Mouse (Mus musculus) MEL (cell line): ENCODE results near the gene Apbb1ip. TPM values are rescaled to one million over a fixed set of nuclear protein-coding genes. Genes with fewer than 3 reads are reported as not detected.
A peak's percentile ranks its signal among the peaks of the same experiment; 100 is the strongest.

Source experiments
- CHD1 ChIP-seq: IDR thresholded peaks from 2 replicates; pipeline ENCODE4 v1.6.1; 2012; ENCODE audit warnings: low read depth, mild to moderate bottlenecking, inconsistent platforms, low read length, improper control_type of control experiment
- CTCF ChIP-seq, 3 experiments: IDR thresholded peaks in 2 of 3; conservative IDR thresholded peaks in 1 of 3; 2 replicates each; pipeline ENCODE4 v1.5.1; 2011 to 2012; ENCODE audit warnings: low read length in 3 of 3, low read depth in 2 of 3, mild to moderate bottlenecking in 2 of 3, improper control_type of control experiment in 1 of 3, inconsistent platforms in 1 of 3, mixed read lengths in 1 of 3, moderate library complexity in 1 of 3; ENCODE audit not compliant: control insufficient read depth in 1 of 3, insufficient read depth in 1 of 3, poor library complexity in 1 of 3, severe bottlenecking in 1 of 3
- E2F4 ChIP-seq: IDR thresholded peaks from 2 replicates; pipeline ENCODE4 v1.6.1; 2011; ENCODE audit warnings: low read depth, low read length, improper control_type of control experiment, borderline replicate concordance
- ELF1 ChIP-seq: IDR thresholded peaks from 2 replicates; pipeline ENCODE4 v1.6.1; 2014; ENCODE audit warnings: low read depth, mild to moderate bottlenecking, inconsistent platforms, low read length, improper control_type of control experiment, moderate library complexity
- EP300 ChIP-seq, 2 experiments: IDR thresholded peaks; 2 replicates each; pipeline ENCODE4 v1.6.1; 2011; ENCODE audit warnings: improper control_type of control experiment in 2 of 2, low read length in 2 of 2, low read depth in 1 of 2, mild to moderate bottlenecking in 1 of 2
- GABPA ChIP-seq: IDR thresholded peaks from 2 replicates; pipeline ENCODE4 v1.6.1; 2012; ENCODE audit warnings: low read depth, mild to moderate bottlenecking, inconsistent platforms, low read length, improper control_type of control experiment, moderate library complexity
- GATA1 ChIP-seq: IDR thresholded peaks from 2 replicates; pipeline ENCODE4 v1.6.1; 2011; ENCODE audit warnings: low read depth, low read length, improper control_type of control experiment
- JUND ChIP-seq: IDR thresholded peaks from 2 replicates; pipeline ENCODE4 v1.6.1; 2011; ENCODE audit warnings: low read depth, mild to moderate bottlenecking, improper control_type of control experiment, low read length
- KAT2A ChIP-seq: conservative IDR thresholded peaks from 2 replicates; pipeline ENCODE4 v1.6.1; 2012; ENCODE audit warnings: low read depth, low read length, improper control_type of control experiment, inconsistent platforms
- MAZ ChIP-seq: IDR thresholded peaks from 2 replicates; pipeline ENCODE4 v1.6.1; 2012; ENCODE audit warnings: low read depth, mild to moderate bottlenecking, inconsistent platforms, low read length, improper control_type of control experiment
- MYB ChIP-seq: IDR thresholded peaks from 2 replicates; pipeline ENCODE4 v1.6.1; 2011; ENCODE audit warnings: mild to moderate bottlenecking, low read depth, low read length, improper control_type of control experiment
- MYC ChIP-seq: IDR thresholded peaks from 2 replicates; pipeline ENCODE4 v1.6.1; 2011; ENCODE audit warnings: low read depth, mild to moderate bottlenecking, low read length, improper control_type of control experiment, moderate library complexity
- NRF1 ChIP-seq: IDR thresholded peaks from 2 replicates; pipeline ENCODE4 v1.6.1; 2014; ENCODE audit warnings: low read depth, mild to moderate bottlenecking, inconsistent platforms, low read length, improper control_type of control experiment, moderate library complexity; ENCODE audit not compliant: poor library complexity, insufficient read depth, severe bottlenecking
- POLR2A ChIP-seq, 2 experiments: IDR thresholded peaks; 2 replicates each; pipeline ENCODE4 v1.6.1; 2011 to 2012; ENCODE audit warnings: low read length in 2 of 2, mild to moderate bottlenecking in 2 of 2, control low read depth in 1 of 2, improper control_type of control experiment in 1 of 2, low read depth in 1 of 2, moderate library complexity in 1 of 2; ENCODE audit not compliant: control insufficient read depth in 1 of 2, insufficient read depth in 1 of 2, poor library complexity in 1 of 2
- POLR2AphosphoS5 ChIP-seq: IDR thresholded peaks from 2 replicates; pipeline ENCODE4 v1.6.1; 2012; ENCODE audit warnings: low read depth, borderline replicate concordance, mild to moderate bottlenecking, inconsistent platforms, low read length, moderate library complexity, mixed read lengths
- RCOR1 ChIP-seq: IDR thresholded peaks from 2 replicates; pipeline ENCODE4 v1.6.1; 2012; ENCODE audit warnings: low read depth, mild to moderate bottlenecking, inconsistent platforms, low read length, improper control_type of control experiment
- SIN3A ChIP-seq: IDR thresholded peaks from 2 replicates; pipeline ENCODE4 v1.6.1; 2012; ENCODE audit warnings: low read length, improper control_type of control experiment, inconsistent platforms
- SMC3 ChIP-seq: IDR thresholded peaks from 2 replicates; pipeline ENCODE4 v1.6.1; 2011; ENCODE audit warnings: low read depth, low read length, improper control_type of control experiment
- TAL1 ChIP-seq: IDR thresholded peaks from 2 replicates; pipeline ENCODE4 v1.6.1; 2012; ENCODE audit warnings: mild to moderate bottlenecking, inconsistent platforms, low read length, moderate library complexity, mixed read lengths
- TCF12 ChIP-seq: IDR thresholded peaks from 2 replicates; pipeline ENCODE4 v1.6.1; 2014; ENCODE audit warnings: low read depth, mild to moderate bottlenecking, inconsistent platforms, low read length, improper control_type of control experiment, moderate library complexity
- UBTF ChIP-seq: IDR thresholded peaks from 2 replicates; pipeline ENCODE4 v1.6.1; 2012; ENCODE audit warnings: low read depth, mild to moderate bottlenecking, inconsistent platforms, low read length, improper control_type of control experiment, moderate library complexity, borderline replicate concordance; ENCODE audit not compliant: insufficient read depth
- USF2 ChIP-seq, 2 experiments: IDR thresholded peaks; 2 replicates each; pipeline ENCODE4 v1.6.1; 2011 to 2012; ENCODE audit warnings: improper control_type of control experiment in 2 of 2, low read length in 2 of 2, borderline replicate concordance in 1 of 2, inconsistent platforms in 1 of 2, low read depth in 1 of 2, mild to moderate bottlenecking in 1 of 2; ENCODE audit not compliant: insufficient read depth in 1 of 2
- ZMIZ1 ChIP-seq: IDR thresholded peaks from 2 replicates; pipeline ENCODE4 v1.6.1; 2012; ENCODE audit warnings: low read depth, mild to moderate bottlenecking, inconsistent platforms, low read length, improper control_type of control experiment, moderate library complexity
- ZNF384 ChIP-seq: IDR thresholded peaks from 2 replicates; pipeline ENCODE4 v1.6.1; 2012; ENCODE audit warnings: low read depth, mild to moderate bottlenecking, inconsistent platforms, low read length, improper control_type of control experiment
- polyA plus RNA-seq, 2 experiments: library from polyadenylated mRNA; stranded (reverse) in 1 of 2; unstranded in 1 of 2; fragments of >175 nt in 1 of 2; fragments of >200 nt in 1 of 2; gene quantifications; 2 replicates each; pipeline versions ENCODE4 v1.2.1 to v1.2.4; 2012; ENCODE audit warnings: low replicate concordance in 2 of 2, low read depth in 1 of 2; ENCODE audit not compliant: insufficient read length in 2 of 2, insufficient read depth in 1 of 2, missing spikeins in 1 of 2
- total RNA-seq: library from RNA; depleted of rRNA; stranded (reverse); fragments of 300-350 nt; gene quantifications from 2 replicates; pipeline ENCODE4 v1.2.3, GENCODE M21; 2012

The Apbb1ip gene
- total and polyA plus RNA-seq, 3 experiments: 7.4 to 60.7 TPM; not detected in 1

GRCm38 (mm10) chr2:22895282-22896273, 121.7 kb downstream of the Apbb1ip start, which contains the start of gene Pdss1 (continued):
- peak; percentile 68; the same call in 1 of the 2 replicates for TF ChIP-seq MYB
- TF ChIP-seq E2F4: no peak
- no peak for TF ChIP-seq POLR2AphosphoS5
- TF ChIP-seq POLR2A (IDR thresholded peaks at IDR 0.05; ENCODE audit: control insufficient read depth in 1 of 2, insufficient read depth in 1 of 2, low read depth in 1 of 2, low read length in 2 of 2, poor library complexity in 1 of 2): peak; percentile 77 to 98
- TF ChIP-seq SIN3A: peak; percentile 50
- TF ChIP-seq UBTF: no peak
- no peak; a peak in 1 of 4 replicates for TF ChIP-seq EP300 (IDR thresholded peaks at IDR 0.05; ENCODE audit: low read depth in 1 of 2, low read length in 2 of 2)
- peak; percentile 93 for TF ChIP-seq MYC
- TF ChIP-seq JUND: no peak
- no peak for TF ChIP-seq RCOR1
- peak; percentile 45; the same call in 1 of the 2 replicates for TF ChIP-seq KAT2A
- TF ChIP-seq SMC3: peak; percentile 3; the same call in 1 of the 2 replicates
- TF ChIP-seq USF2 (IDR thresholded peaks at IDR 0.05; ENCODE audit: borderline replicate concordance in 1 of 2, insufficient read depth in 1 of 2, low read depth in 1 of 2, low read length in 2 of 2): no peak
- TF ChIP-seq GABPA: no peak
- TF ChIP-seq ZNF384: no peak
- TF ChIP-seq CTCF (IDR thresholded peaks at IDR 0.05 in 2 of 3, conservative IDR thresholded peaks at IDR 0.05 in 1 of 3; ENCODE audit: control insufficient read depth in 1 of 3, insufficient read depth in 1 of 3, low read depth in 2 of 3, low read length in 3 of 3, poor library complexity in 1 of 3, severe bottlenecking in 1 of 3): no peak
- 0 out of 2 replicates have a peak, but pooled peaks have one; percentile 42 for TF ChIP-seq TCF12
- no peak for TF ChIP-seq CHD1
- no peak for TF ChIP-seq NRF1
- TF ChIP-seq TAL1: no peak
- TF ChIP-seq ZMIZ1: 0 out of 2 replicates have a peak, but pooled peaks have one; percentile 18
- TF ChIP-seq ELF1: peak; percentile 82
- no peak; the same call in 1 of the 2 replicates for TF ChIP-seq GATA1
- TF ChIP-seq MAZ: no peak
